In genomic region chr7:16974018-16974417, GRCm38 (mm10) we compare ENCODE assay signal across 11 mouse cellular contexts. TPM values are rescaled to one million over a fixed set of nuclear protein-coding genes. Genes with fewer than 3 reads are reported as not detected.
DNase-seq lines count a peak whose midpoint lies in the region; ATAC-seq lines count a peak whose summit lies in the region.
"Had no signal": no experiment of that assay in that cellular context is flagged by ENCODE, and none has a peak within 500 bp of the region (broad histone marks: within the 10 kb centered on the region; RNA-seq: fewer than 3 reads in every experiment).

No protein-coding gene starts in this region.

- H3K27ac ChIP-seq in heart, embryonic 14.5 days (replicated peaks in 1 of 2; ENCODE audit: control insufficient read depth in 1 of 2, insufficient read depth in 1 of 2, low read depth in 2 of 2, low read length in 2 of 2) = peak overlapping the region; percentile 19 to 70; a peak in 2 of 4 replicates

- no peak overlapping the region for H3K4me2 ChIP-seq in heart, embryonic 14.5 days (ENCODE audit: low read length)

- peak; percentile 66 for DNase-seq in left cerebral cortex, adult 11 months (ENCODE audit: low spot score)
- no peak for DNase-seq in left cerebral cortex, postnatal 14 days (ENCODE audit: low spot score in 2 of 2)
- DNase-seq in c-Kit-positive CD71-negative TER-119-negative erythroid progenitor cells, embryonic 14.5 days (ENCODE audit: low read depth) = peak; percentile 46
- DNase-seq in right cerebral cortex, postnatal 25 days = no peak
- no peak for DNase-seq in urinary bladder, postnatal 10 days (ENCODE audit: low spot score)
- DNase-seq in thymus, adult 18-20 months = no peak
- DNase-seq: kidney, adult 2 months; spleen, adult 18-20 months had no signal

- H3K9me3 ChIP-seq in heart, embryonic 14.5 days (ENCODE audit: control insufficient read depth, low read length) = no peaks in the 10 kb centered on the region

- no peaks in the 10 kb centered on the region for H3K27me3 ChIP-seq in heart, embryonic 14.5 days (ENCODE audit: control insufficient read depth, insufficient read depth, low read length)
- H3K27me3 ChIP-seq: megakaryocyte, embryonic 14.5 days had no signal

- H3K9ac ChIP-seq in heart, embryonic 14.5 days (ENCODE audit: low read length) = no peak overlapping the region

- H3K36me3 ChIP-seq in heart, embryonic 14.5 days (ENCODE audit: control insufficient read depth, insufficient read depth, low read length) = no peaks in the 10 kb centered on the region

- ATAC-seq in heart, embryonic 14.5 days (ENCODE audit: insufficient number of reproducible peaks, insufficient read depth, low FRiP score, low read depth) = 0 out of 2 replicates have a peak, but pooled peaks have one; percentile 61
- ATAC-seq in megakaryocyte, adult 5-6 weeks (ENCODE audit: poor library complexity, severe bottlenecking) = peak; percentile 98

- peaks cover 11 to 17% of the 10 kb centered on the region in 2 experiments for H3K4me1 ChIP-seq in heart, embryonic 14.5 days (ENCODE audit: control insufficient read depth in 2 of 2, insufficient read depth in 2 of 2, low read length in 2 of 2)

- H3K4me3 ChIP-seq in heart, embryonic 14.5 days (ENCODE audit: control insufficient read depth in 1 of 2, insufficient read depth in 1 of 2, low read depth in 1 of 2, low read length in 2 of 2) = no peak overlapping the region
- H3K4me3 ChIP-seq: megakaryocyte, embryonic 14.5 days had no signal

- intact Hi-C loops in left cerebral cortex, postnatal 14 days (cut with DNase I) = no loop called here

- WGBS in heart, embryonic 14.5 days = 22% methylated on average over 6 of the region's 6 CpGs

RNA-seq across cellular contexts. Expression of gene Gm42372, which starts 8.9 kb away (rescaled TPM):
- total RNA-seq in left cerebral cortex, postnatal 14 days (2021) = 10 to 100 TPM; 59.2 to 61.7 TPM
- polyA plus RNA-seq in heart, embryonic 14.5 days (2014; fragmentation: Nextera tagmentation; extraction: Ambion mirVana) = 0.08 and 0.12 TPM in 2 replicates
- 0.18 TPM in 1 of 2 replicates, not detected in the other for total RNA-seq in megakaryocyte, adult 5-6 weeks (2015)
- 0.04 and 0.11 TPM in 2 replicates for total RNA-seq in megakaryocyte, adult 5-6 weeks (2017)

RNA-seq across cellular contexts. Expression of gene Pnmal1, which starts 14.5 kb away (rescaled TPM):
- 10 to 100 TPM; 85.4 to 91.6 TPM for total RNA-seq in left cerebral cortex, postnatal 14 days (2021)
- 0.04 and 0.45 TPM in 2 replicates for polyA plus RNA-seq in heart, embryonic 14.5 days (2014; fragmentation: Nextera tagmentation; extraction: Ambion mirVana)
- not detected in 2 replicates for total RNA-seq in megakaryocyte, adult 5-6 weeks (2015)
- total RNA-seq in megakaryocyte, adult 5-6 weeks (2017) = not detected in 2 replicates

RNA-seq across cellular contexts. Expression of gene Ccdc8, which starts 18.5 kb away (rescaled TPM):
- 1 to 10 TPM; 3.0 TPM for total RNA-seq in left cerebral cortex, postnatal 14 days (2021)
- polyA plus RNA-seq in heart, embryonic 14.5 days (2014; fragmentation: Nextera tagmentation; extraction: Ambion mirVana) = 21.9 and 26.8 TPM in 2 replicates
- total RNA-seq in megakaryocyte, adult 5-6 weeks (2015) = 0.02 and 0.07 TPM in 2 replicates
- total RNA-seq in megakaryocyte, adult 5-6 weeks (2017) = 0.40 and 0.69 TPM in 2 replicates

RNA-seq across cellular contexts. Expression of gene Pnmal2, which starts 29.5 kb away (rescaled TPM):
- 100 to 1,000 TPM; 215 to 249 TPM for total RNA-seq in left cerebral cortex, postnatal 14 days (2021)
- 2.8 TPM in 2 replicates for polyA plus RNA-seq in heart, embryonic 14.5 days (2014; fragmentation: Nextera tagmentation; extraction: Ambion mirVana)
- not detected in 2 replicates for total RNA-seq in megakaryocyte, adult 5-6 weeks (2015)
- total RNA-seq in megakaryocyte, adult 5-6 weeks (2017) = not detected in 2 replicates

RNA-seq across cellular contexts. Expression of gene Calm3, which starts 50.1 kb away (rescaled TPM):
- total RNA-seq in left cerebral cortex, postnatal 14 days (2021) = 1,000 to 10,000 TPM; 2,088 to 2,136 TPM
- 119 and 152 TPM in 2 replicates for polyA plus RNA-seq in heart, embryonic 14.5 days (2014; fragmentation: Nextera tagmentation; extraction: Ambion mirVana)
- 113 and 140 TPM in 2 replicates for total RNA-seq in megakaryocyte, adult 5-6 weeks (2015)
- 322 and 392 TPM in 2 replicates for total RNA-seq in megakaryocyte, adult 5-6 weeks (2017)

Comparison
In these comparisons a context has a peak if more than half of its experiments do, and no peak if none do; other contexts are left out.
1. DNase-seq: peak in left cerebral cortex, adult 11 months (single experiment) and c-Kit-positive CD71-negative TER-119-negative erythroid progenitor cells, embryonic 14.5 days (single experiment); none in left cerebral cortex, postnatal 14 days (0 of 2), right cerebral cortex, postnatal 25 days (single experiment), urinary bladder, postnatal 10 days (single experiment) and thymus, adult 18-20 months (0 of 2).
2. RNA of gene Gm42372, which starts 8.9 kb away (total RNA-seq): 59.2 to 61.7 TPM in left cerebral cortex, postnatal 14 days; 0.04 to 0.18 TPM in megakaryocyte, adult 5-6 weeks; every median in the first group is over 10 times any median in the second.
3. RNA of gene Pnmal1, which starts 14.5 kb away (total RNA-seq): 85.4 to 91.6 TPM in left cerebral cortex, postnatal 14 days; not detected in megakaryocyte, adult 5-6 weeks; every median in the first group is over 10 times any median in the second.